Mouse (Mus musculus) ES-E14 (cell line): Measurements from ENCODE around the gene Lck. TPM values are rescaled to one million over a fixed set of nuclear protein-coding genes. Genes with fewer than 3 reads are reported as not detected.
A peak's percentile ranks its signal among the peaks of the same experiment; 100 is the strongest.

ENCODE experiments used
- DNase-seq: peaks from one replicate; pipeline ENCODE4 v3.0.0-alpha.2; 2013; ENCODE audit warnings: low read depth, low spot score
- H3K27ac ChIP-seq: 2 replicates; pipeline ENCODE4 v1.5.1; 2012; ENCODE audit warnings: low read depth, mild to moderate bottlenecking, low read length, moderate library complexity, mixed read lengths; ENCODE audit not compliant: poor library complexity, insufficient read depth, severe bottlenecking
- H3K36me3 ChIP-seq: 2 replicates; pipeline ENCODE4 v1.6.1; 2012; ENCODE audit warnings: mild to moderate bottlenecking, low read length, moderate library complexity, mixed read lengths; ENCODE audit not compliant: control insufficient read depth, poor library complexity, insufficient read depth, severe bottlenecking
- H3K4me1 ChIP-seq, 2 experiments: fragments of 150-350 bp in 1 of 2; sonication (generic) in 1 of 2; 2 replicates each; pipeline ENCODE4 v1.6.1; 2012; ENCODE audit warnings: low read length in 2 of 2, mild to moderate bottlenecking in 1 of 2, mixed read lengths in 1 of 2; ENCODE audit not compliant: control insufficient read depth in 2 of 2, insufficient read depth in 2 of 2, poor library complexity in 1 of 2
- H3K4me3 ChIP-seq, 2 experiments: fragments of 150-350 bp in 1 of 2; sonication (generic) in 1 of 2; 2 replicates each; pipeline ENCODE4 v1.5.1; 2012; ENCODE audit warnings: low read length in 2 of 2, low read depth in 1 of 2, mild to moderate bottlenecking in 1 of 2, mixed read lengths in 1 of 2; ENCODE audit not compliant: insufficient read depth in 1 of 2, poor library complexity in 1 of 2, severe bottlenecking in 1 of 2
- H3K9ac ChIP-seq: 2 replicates; pipeline ENCODE4 v1.6.1; 2012; ENCODE audit warnings: low read depth, mild to moderate bottlenecking, low read length, mixed read lengths; ENCODE audit not compliant: poor library complexity, insufficient read depth, severe bottlenecking
- H3K9me3 ChIP-seq: fragments of 150-350 bp; sonication (generic); 2 replicates; pipeline ENCODE4 v1.6.1; 2012; ENCODE audit warnings: low read depth, mild to moderate bottlenecking, low read length; ENCODE audit not compliant: control insufficient read depth, insufficient read depth
- CHD2 ChIP-seq: IDR thresholded peaks from 2 replicates; pipeline ENCODE4 v1.6.1; 2014; ENCODE audit warnings: mild to moderate bottlenecking, low read depth, low read length, inconsistent platforms
- HCFC1 ChIP-seq: IDR thresholded peaks from 2 replicates; pipeline ENCODE4 v1.6.1; 2012; ENCODE audit warnings: low read length, inconsistent platforms, borderline replicate concordance; ENCODE audit not compliant: insufficient read depth
- MAFK ChIP-seq: IDR thresholded peaks from 2 replicates; pipeline ENCODE4 v1.6.1; 2014; ENCODE audit warnings: mild to moderate bottlenecking, low read depth, low read length, inconsistent platforms; ENCODE audit not compliant: insufficient read depth
- ZC3H11A ChIP-seq: IDR thresholded peaks from 2 replicates; pipeline ENCODE4 v1.6.1; 2012; ENCODE audit warnings: low read depth, mild to moderate bottlenecking, inconsistent platforms, low read length, borderline replicate concordance
- ZNF384 ChIP-seq: IDR thresholded peaks from 2 replicates; pipeline ENCODE4 v1.6.1; 2012; ENCODE audit warnings: low read depth, low read length, inconsistent platforms
- in situ Hi-C, 2 experiments: fragments of 600-800 bp; cut with MboI; formaldehyde crosslinking; loops; one replicate each; pipeline ENCODE4 v1.15.1; 2025; ENCODE audit warnings: low sequenced_read_pairs in 2 of 2, inconsistent platforms in 1 of 2; ENCODE audit not compliant: unreplicated experiment in 2 of 2
- total RNA-seq: library from RNA; depleted of rRNA; stranded (reverse); fragments of 300-350 nt; gene quantifications from 2 replicates; pipeline ENCODE4 v1.2.3, GENCODE M21; 2012; rRNA removed

Lck gene
- 19.1 and 36.6 TPM in 2 replicates for total RNA-seq

GRCm38 (mm10) chr4:129573430-129573829, at the start of gene Lck:
Lck (minus strand) TSS chr4:129573641.
- Histone ChIP-seq H3K27ac (no peak within 1 kb of the TSS), H3K4me1 (peaks cover 3 to 13% of the 10 kb centered on the region in 2 experiments; a peak in 2 of 4 replicates), H3K36me3 (no peaks in the 10 kb centered on the region), H3K9me3 (no peaks in the 10 kb centered on the region), H3K4me3 (no peak within 1 kb of the TSS), H3K9ac (no peak within 1 kb of the TSS)
- TF ChIP-seq ZC3H11A, result no peak
- TF ChIP-seq CHD2, result no peak
- no peak for TF ChIP-seq ZNF384
- TF ChIP-seq HCFC1, result no peak
- no peak for TF ChIP-seq MAFK
- DNase-seq, result no peak
- in situ Hi-C loops, result no loop called here

DNA sequence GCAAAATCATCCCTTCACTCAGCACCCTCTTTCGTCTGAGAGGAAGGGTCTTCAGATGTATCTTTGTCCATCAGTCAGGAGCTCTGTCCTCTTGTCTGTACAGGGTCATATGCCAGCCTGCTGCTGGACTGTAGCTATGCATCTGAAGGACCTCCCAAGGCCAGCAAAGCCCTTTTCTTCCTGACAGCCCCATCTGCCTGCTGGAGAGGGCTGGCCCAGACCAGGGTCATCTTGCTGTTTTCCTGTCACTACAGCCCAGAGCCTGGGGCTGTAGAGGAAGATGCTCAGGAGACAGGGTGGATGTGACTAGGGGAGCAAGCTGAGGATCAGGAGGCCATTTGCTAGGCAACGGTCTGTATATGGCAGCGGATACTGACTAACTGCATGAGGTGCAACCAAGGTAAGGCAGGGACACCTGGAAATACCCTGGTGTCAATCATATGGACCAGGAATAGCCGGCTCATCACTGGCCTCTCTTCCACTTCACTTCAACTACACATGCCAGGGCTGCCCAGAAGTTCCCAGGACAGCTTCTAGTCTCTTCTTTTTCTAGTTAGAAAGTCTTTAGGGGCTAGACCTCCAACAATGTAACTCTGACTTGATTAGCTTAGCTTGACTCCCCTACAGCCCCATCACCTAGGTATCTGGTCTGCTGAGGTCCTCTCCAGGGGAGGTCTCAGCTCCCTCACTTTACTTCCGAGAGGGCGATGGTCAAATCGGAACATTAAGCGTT, 49.5 kb upstream of the Lck start:
- H3K4me3 ChIP-seq, result peak overlapping the region in 1 of 2 experiments; percentile 68; a peak in 2 of 4 replicates
- H3K9me3 ChIP-seq, result no peaks in the 10 kb centered on the region
- peaks cover 0 to 7% of the 10 kb centered on the region in 2 experiments; a peak in 1 of 4 replicates for H3K4me1 ChIP-seq
- in situ Hi-C loops, result no loop called here
- no peak for DNase-seq
- H3K9ac ChIP-seq, result no peak overlapping the region
- H3K27ac ChIP-seq, result no peak overlapping the region
- H3K36me3 ChIP-seq, result peaks cover 14% of the 10 kb centered on the region
- TF ChIP-seq ZC3H11A, result no peak
- no peak for TF ChIP-seq ZNF384
- no peak for TF ChIP-seq MAFK
- no peak for TF ChIP-seq CHD2
- no peak for TF ChIP-seq HCFC1

DNA sequence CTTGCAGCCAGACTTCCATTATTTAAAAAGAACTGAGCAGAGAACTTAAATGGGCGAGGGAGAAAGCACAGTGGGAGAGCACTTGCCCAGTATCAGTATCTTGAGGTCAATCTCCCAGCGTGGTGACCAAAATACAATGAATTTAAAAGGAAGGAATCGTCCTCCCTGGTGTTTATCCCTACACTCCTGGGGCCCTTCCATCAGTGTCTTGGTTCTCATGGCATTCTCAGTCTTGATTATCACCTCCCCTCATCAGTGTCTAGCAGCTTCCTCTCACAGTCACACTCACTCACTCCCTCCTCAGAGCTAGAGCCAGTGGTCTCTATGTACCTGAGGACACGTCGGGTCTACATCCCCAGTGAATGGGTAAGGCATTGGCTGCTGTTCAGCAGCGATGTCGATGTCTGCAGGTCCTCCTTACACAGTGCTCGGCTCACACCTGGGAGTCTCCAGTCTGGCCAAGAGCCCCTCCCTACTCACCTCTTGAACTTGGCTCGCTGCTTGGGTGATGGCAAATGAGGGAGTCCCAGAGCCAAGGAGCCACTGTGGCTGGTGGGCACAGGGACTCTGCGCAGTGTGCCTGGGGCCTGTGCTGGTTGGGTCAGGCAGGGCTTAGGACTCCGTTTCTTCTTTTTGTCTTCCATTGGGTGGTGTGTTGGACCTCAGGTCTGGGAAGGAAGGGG, 48.8 kb upstream of the Lck start:
- Histone ChIP-seq H3K36me3 (peaks cover 7% of the 10 kb centered on the region), H3K4me3 (no peak overlapping the region), H3K27ac (no peak overlapping the region), H3K4me1 (peaks cover 0 to 7% of the 10 kb centered on the region in 2 experiments; a peak in 1 of 4 replicates), H3K9ac (no peak overlapping the region), H3K9me3 (no peaks in the 10 kb centered on the region)
- no peak for TF ChIP-seq HCFC1
- TF ChIP-seq CHD2, result no peak
- no peak for TF ChIP-seq ZC3H11A
- no peak for TF ChIP-seq ZNF384
- TF ChIP-seq MAFK, result no peak
- in situ Hi-C loops, result no loop called here
- no peak for DNase-seq

GRCm38 (mm10) chr4:129621283-129621841, 47.9 kb upstream of the Lck start:
- Histone ChIP-seq H3K4me3 (no peak overlapping the region), H3K9ac (no peak overlapping the region), H3K36me3 (peaks cover 7% of the 10 kb centered on the region; the same call in 1 of the 2 replicates), H3K27ac (no peak overlapping the region), H3K9me3 (no peaks in the 10 kb centered on the region), H3K4me1 (peaks cover 0 to 7% of the 10 kb centered on the region in 2 experiments; a peak in 1 of 4 replicates)
- DNase-seq, result no peak
- in situ Hi-C loops, result no loop called here
- TF ChIP-seq ZNF384 (no peak), MAFK (no peak), HCFC1 (no peak), CHD2 (no peak), ZC3H11A (no peak)
